In genomic region chr11:88498491-88498890, GRCm38 (mm10) we compare ENCODE assay signal across 9 mouse cellular contexts.
DNase-seq lines count a peak whose midpoint lies in the region; ATAC-seq and TF ChIP-seq lines count a peak whose summit lies in the region.
"Had no signal": no experiment of that assay in that cellular context is flagged by ENCODE, and none has a peak within 500 bp of the region (broad histone marks: within the 10 kb centered on the region; RNA-seq: fewer than 3 reads in every experiment).

No protein-coding gene starts in this region.

- 0 out of 2 replicates have a peak overlapping the region, but pooled peaks have one; percentile 8 for H3K27ac ChIP-seq in forebrain, embryonic 13.5 days
- H3K27ac ChIP-seq in forebrain, embryonic 14.5 days (ENCODE audit: low read depth, low read length) = no peak overlapping the region
- H3K27ac ChIP-seq in lung, embryonic 14.5 days (ENCODE audit: low read depth) = no peak overlapping the region
- no peak overlapping the region for H3K27ac ChIP-seq in MEL (ENCODE audit: control insufficient read depth, low read depth, low read length)
- no peak overlapping the region for H3K27ac ChIP-seq in liver, embryonic 13.5 days

- WGBS in forebrain, embryonic 13.5 days = 51% methylated on average over 7 of the region's 7 CpGs
- WGBS in forebrain, embryonic 14.5 days = 63% methylated on average over 7 of the region's 7 CpGs
- WGBS in lung, embryonic 14.5 days = 50% methylated on average over 7 of the region's 7 CpGs
- WGBS in liver, embryonic 13.5 days (ENCODE audit: insufficient replicate concordance) = 47% methylated on average over 7 of the region's 7 CpGs

- no peak overlapping the region for H3K9ac ChIP-seq in forebrain, embryonic 13.5 days
- H3K9ac ChIP-seq in forebrain, embryonic 14.5 days (ENCODE audit: low read length) = no peak overlapping the region
- no peak overlapping the region for H3K9ac ChIP-seq in lung, embryonic 14.5 days
- no peak overlapping the region for H3K9ac ChIP-seq in MEL (ENCODE audit: control insufficient read depth, low read depth, low read length, poor library complexity, severe bottlenecking)
- no peak overlapping the region for H3K9ac ChIP-seq in liver, embryonic 13.5 days

- H3K27me3 ChIP-seq in forebrain, embryonic 13.5 days = no peaks in the 10 kb centered on the region
- H3K27me3 ChIP-seq in forebrain, embryonic 14.5 days (replicated peaks; ENCODE audit: control insufficient read depth, insufficient read depth, low read length) = no peaks in the 10 kb centered on the region
- H3K27me3 ChIP-seq in lung, embryonic 14.5 days (ENCODE audit: insufficient read depth, low read length) = no peaks in the 10 kb centered on the region
- no peaks in the 10 kb centered on the region for H3K27me3 ChIP-seq in MEL (ENCODE audit: control insufficient read depth in 1 of 2, insufficient read depth in 2 of 2, low read length in 2 of 2)
- H3K27me3 ChIP-seq in liver, embryonic 13.5 days = no peaks in the 10 kb centered on the region

- ATAC-seq in forebrain, embryonic 13.5 days = no peak
- no peak for ATAC-seq in forebrain, embryonic 14.5 days
- 0 out of 2 replicates have a peak, but pooled peaks have one; percentile 36 for ATAC-seq in lung, embryonic 14.5 days (ENCODE audit: insufficient read depth)
- peak; percentile 67; the same call in 1 of the 2 replicates for ATAC-seq in liver, embryonic 13.5 days (ENCODE audit: low read depth)

- no peak for TF ChIP-seq RAD21 in MEL (IDR thresholded peaks at IDR 0.05; ENCODE audit: low read depth, low read length)

- H3K4me3 ChIP-seq in forebrain, embryonic 13.5 days = no peak overlapping the region
- H3K4me3 ChIP-seq in forebrain, embryonic 14.5 days (ENCODE audit: low read depth, low read length) = no peak overlapping the region
- no peak overlapping the region for H3K4me3 ChIP-seq in lung, embryonic 14.5 days (ENCODE audit: low read depth, low read length)
- no peak overlapping the region for H3K4me3 ChIP-seq in MEL (ENCODE audit: control insufficient read depth in 1 of 2, insufficient read depth in 1 of 2, low read depth in 2 of 2, low read length in 2 of 2)
- no peak overlapping the region for H3K4me3 ChIP-seq in liver, embryonic 13.5 days (replicated peaks)

- H3K4me2 ChIP-seq in forebrain, embryonic 13.5 days = no peak overlapping the region
- no peak overlapping the region for H3K4me2 ChIP-seq in forebrain, embryonic 14.5 days (ENCODE audit: low read length)
- H3K4me2 ChIP-seq in lung, embryonic 14.5 days = no peak overlapping the region
- H3K4me2 ChIP-seq in liver, embryonic 13.5 days = no peak overlapping the region

- H3K9me3 ChIP-seq in forebrain, embryonic 13.5 days (replicated peaks) = no peaks in the 10 kb centered on the region
- no peaks in the 10 kb centered on the region for H3K9me3 ChIP-seq in forebrain, embryonic 14.5 days (replicated peaks; ENCODE audit: control insufficient read depth, low read length)
- H3K9me3 ChIP-seq in lung, embryonic 14.5 days (ENCODE audit: low read depth, low read length) = no peaks in the 10 kb centered on the region
- H3K9me3 ChIP-seq in MEL (replicated peaks; ENCODE audit: insufficient read depth, low read length) = no peaks in the 10 kb centered on the region
- no peaks in the 10 kb centered on the region for H3K9me3 ChIP-seq in liver, embryonic 13.5 days (replicated peaks)

- no peaks in the 10 kb centered on the region for H3K79me2 ChIP-seq in MEL (ENCODE audit: control insufficient read depth, insufficient read depth, low read length, poor library complexity)

- no peak for TF ChIP-seq POLR2A in MEL (IDR thresholded peaks at IDR 0.05; ENCODE audit: control insufficient read depth in 1 of 2, insufficient read depth in 1 of 2, low read depth in 1 of 2, low read length in 2 of 2, poor library complexity in 1 of 2)

- TF ChIP-seq CTCF in lung, embryonic 14.5 days (IDR thresholded peaks at IDR 0.05; ENCODE audit: low read depth) = no peak
- TF ChIP-seq CTCF in MEL (IDR thresholded peaks at IDR 0.05 in 2 of 3, conservative IDR thresholded peaks at IDR 0.05 in 1 of 3; ENCODE audit: control insufficient read depth in 1 of 3, insufficient read depth in 1 of 3, low read depth in 2 of 3, low read length in 3 of 3, poor library complexity in 1 of 3, severe bottlenecking in 1 of 3) = no peak

- H3K36me3 ChIP-seq in forebrain, embryonic 13.5 days (ENCODE audit: poor library complexity, severe bottlenecking) = no peaks in the 10 kb centered on the region
- no peaks in the 10 kb centered on the region for H3K36me3 ChIP-seq in forebrain, embryonic 14.5 days (ENCODE audit: control insufficient read depth, insufficient read depth, low read length)
- 0 out of 2 replicates have a peak, but pooled peaks cover 4% of the 10 kb centered on the region for H3K36me3 ChIP-seq in lung, embryonic 14.5 days (ENCODE audit: insufficient read depth)
- no peaks in the 10 kb centered on the region for H3K36me3 ChIP-seq in MEL (ENCODE audit: control insufficient read depth in 1 of 2, insufficient read depth in 2 of 2, low read length in 2 of 2)
- no peaks in the 10 kb centered on the region for H3K36me3 ChIP-seq in liver, embryonic 13.5 days

- DNase-seq in forebrain, embryonic 14.5 days (ENCODE audit: low spot score) = no peak
- DNase-seq in lung, embryonic 14.5 days = no peak
- DNase-seq in lung, postnatal 36 days = no peak
- peak; percentile 34 for DNase-seq in MEL (ENCODE audit: low read depth, low spot score)
- DNase-seq in liver, embryonic 13.5 days = no peak
- no peak for DNase-seq in right cerebral cortex, postnatal 4 days
- no peak for DNase-seq in gastrocnemius, postnatal 25 days
- DNase-seq: lung, adult 18-20 months had no signal

- peaks cover 45% of the 10 kb centered on the region for H3K4me1 ChIP-seq in forebrain, embryonic 13.5 days
- H3K4me1 ChIP-seq in forebrain, embryonic 14.5 days (ENCODE audit: control insufficient read depth, insufficient read depth, low read length) = peaks cover 5% of the 10 kb centered on the region; the same call in 1 of the 2 replicates
- H3K4me1 ChIP-seq in lung, embryonic 14.5 days (ENCODE audit: insufficient read depth) = peaks cover 8% of the 10 kb centered on the region; the same call in 1 of the 2 replicates
- no peaks in the 10 kb centered on the region for H3K4me1 ChIP-seq in MEL (ENCODE audit: control insufficient read depth in 1 of 2, insufficient read depth in 2 of 2, low read length in 2 of 2)
- H3K4me1 ChIP-seq in liver, embryonic 13.5 days (replicated peaks) = peaks cover 8% of the 10 kb centered on the region

- TF ChIP-seq EP300 in MEL (IDR thresholded peaks at IDR 0.05; ENCODE audit: low read depth in 1 of 2, low read length in 2 of 2) = no peak

TF ChIP-seq in MEL, 35 proteins besides CTCF, POLR2A, EP300 and RAD21:
- TF ChIP-seq RCOR1 (IDR thresholded peaks at IDR 0.05; ENCODE audit: low read depth, low read length) (no peak), MAX (IDR thresholded peaks at IDR 0.05; ENCODE audit: low read length) (no peak), POLR2AphosphoS5 (IDR thresholded peaks at IDR 0.05; ENCODE audit: borderline replicate concordance, low read depth, low read length) (no peak), ZNF384 (IDR thresholded peaks at IDR 0.05; ENCODE audit: low read depth, low read length) (no peak), TBP (IDR thresholded peaks at IDR 0.05; ENCODE audit: low read depth, low read length) (no peak), SMC3 (IDR thresholded peaks at IDR 0.05; ENCODE audit: low read depth, low read length) (no peak), TAL1 (IDR thresholded peaks at IDR 0.05; ENCODE audit: low read length) (no peak), BHLHE40 (IDR thresholded peaks at IDR 0.05; ENCODE audit: borderline replicate concordance, low read depth, low read length) (no peak), MYB (IDR thresholded peaks at IDR 0.05; ENCODE audit: low read depth, low read length) (no peak), USF2 (IDR thresholded peaks at IDR 0.05; ENCODE audit: borderline replicate concordance in 1 of 2, insufficient read depth in 1 of 2, low read depth in 1 of 2, low read length in 2 of 2) (no peak), MEF2A (IDR thresholded peaks at IDR 0.05; ENCODE audit: extremely low read depth, insufficient replicate concordance, low read depth, low read length, poor library complexity, severe bottlenecking) (no peak), UBTF (IDR thresholded peaks at IDR 0.05; ENCODE audit: borderline replicate concordance, insufficient read depth, low read depth, low read length) (no peak), ETS1 (IDR thresholded peaks at IDR 0.05; ENCODE audit: low read depth, low read length) (no peak)

Comparison
In these comparisons a context has a peak if more than half of its experiments do, and no peak if none do; other contexts are left out.
1. ATAC-seq: peak in lung, embryonic 14.5 days (single experiment) and liver, embryonic 13.5 days (single experiment); none in forebrain, embryonic 13.5 days (single experiment) and forebrain, embryonic 14.5 days (single experiment).